Mouse (Mus musculus) ovary, postnatal 14 days (tissue): Measurements from ENCODE around the gene Tldc2.

Experiments
- DNase-seq: peaks from one replicate; pipeline ENCODE4 v3.0.0; 2022; ENCODE audit warnings: low spot score

Tldc2 gene

DNA sequence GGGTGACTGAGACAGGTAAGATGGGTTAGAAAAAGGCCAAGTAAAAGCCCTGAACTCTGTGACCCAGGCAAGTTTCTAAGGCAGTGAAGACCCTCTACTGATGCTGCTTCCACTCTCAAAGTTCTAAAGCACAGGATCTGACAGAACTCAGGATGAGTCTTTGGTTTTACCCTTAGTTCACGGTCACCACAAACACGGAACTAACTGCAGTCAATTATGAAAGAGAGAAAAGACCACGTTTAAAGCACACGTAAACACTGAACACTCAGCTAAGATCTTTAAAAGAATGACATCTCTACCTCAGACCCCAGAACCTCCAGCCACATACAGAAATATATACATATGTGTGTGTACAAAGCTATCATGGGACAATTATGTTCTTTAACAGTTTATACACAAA, 42.2 kb downstream of the Tldc2 start:
- no peak for DNase-seq

DNA sequence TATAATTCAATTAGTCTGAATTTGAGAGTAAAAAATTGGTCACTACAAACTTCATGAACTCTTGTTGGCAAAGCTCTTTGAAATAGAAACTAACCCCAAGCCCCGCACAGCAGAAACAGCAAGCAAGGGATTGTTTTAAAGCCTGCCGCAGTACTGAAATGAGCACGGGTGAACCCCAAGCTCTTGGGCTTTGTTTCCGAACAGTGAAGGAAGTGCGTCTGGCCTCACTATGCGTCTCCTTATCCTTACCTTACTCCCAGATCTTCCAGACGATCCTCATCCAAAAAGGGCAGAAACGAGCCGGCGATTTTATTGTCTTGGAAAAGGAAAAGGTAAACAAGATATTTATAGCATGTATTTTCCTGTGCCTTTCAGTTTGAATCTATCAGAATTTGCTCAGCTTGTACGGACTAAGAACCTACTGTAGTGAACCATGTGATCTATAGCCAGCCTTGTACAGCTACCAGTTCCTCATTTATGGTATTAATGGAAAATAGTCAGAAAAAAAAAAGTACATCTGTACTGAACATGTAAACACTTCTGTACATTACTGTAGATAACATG, 42.8 kb downstream of the Tldc2 start:
- DNase-seq, result no peak

DNA sequence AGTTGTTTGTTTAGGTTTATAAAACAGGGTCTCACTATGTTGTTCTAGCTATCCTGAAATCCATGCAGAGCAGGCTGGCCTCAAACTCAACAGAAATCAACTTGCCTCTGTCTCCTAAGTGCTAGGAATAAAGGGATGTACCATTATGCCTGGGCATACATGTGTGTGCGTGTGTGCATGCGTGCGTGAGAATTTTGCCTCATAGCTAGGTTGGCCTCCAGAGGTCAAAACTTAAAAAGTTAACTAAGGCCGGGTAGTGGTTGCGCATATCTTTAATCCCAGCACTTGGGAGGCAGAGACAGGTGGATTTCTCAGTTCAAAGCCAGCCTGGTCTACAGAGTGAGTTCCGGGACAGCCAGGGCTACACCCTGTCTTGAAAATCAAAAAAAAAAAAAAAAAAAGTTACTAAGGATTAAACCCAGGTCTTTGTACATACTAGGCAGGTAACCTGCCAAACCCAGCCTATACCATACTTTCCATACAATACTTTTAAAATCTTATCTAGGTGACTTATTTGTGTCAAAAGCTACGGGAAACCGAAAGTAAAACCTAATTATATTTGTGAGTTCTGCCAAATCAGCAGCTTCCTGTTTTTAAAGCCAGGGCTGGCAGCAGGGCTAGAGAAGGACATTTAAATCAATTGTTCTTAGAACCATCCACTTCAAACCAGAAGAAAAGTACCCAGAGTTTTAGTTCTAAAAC, 44.1 kb downstream of the Tldc2 start:
- DNase-seq, result no peak

DNA sequence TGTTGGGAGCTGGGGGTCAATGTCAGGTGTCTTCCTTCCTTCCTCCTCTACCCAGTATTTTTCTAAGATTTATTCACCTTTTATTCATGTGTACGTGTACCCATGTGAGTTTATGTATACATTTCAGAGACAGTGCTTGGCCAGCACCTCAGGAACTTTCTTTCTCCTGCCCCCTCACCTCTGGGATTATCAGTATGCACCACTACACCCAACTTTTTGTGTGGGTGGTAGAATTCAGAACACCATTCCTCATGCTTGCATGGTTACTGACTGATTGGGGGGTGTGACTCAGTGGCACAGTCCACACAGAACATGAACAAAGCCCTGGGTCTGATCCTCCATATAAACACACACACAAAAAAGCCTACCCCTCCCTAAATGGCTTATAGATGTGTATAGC, 45.2 kb downstream of the Tldc2 start:
- DNase-seq, result no peak

DNA sequence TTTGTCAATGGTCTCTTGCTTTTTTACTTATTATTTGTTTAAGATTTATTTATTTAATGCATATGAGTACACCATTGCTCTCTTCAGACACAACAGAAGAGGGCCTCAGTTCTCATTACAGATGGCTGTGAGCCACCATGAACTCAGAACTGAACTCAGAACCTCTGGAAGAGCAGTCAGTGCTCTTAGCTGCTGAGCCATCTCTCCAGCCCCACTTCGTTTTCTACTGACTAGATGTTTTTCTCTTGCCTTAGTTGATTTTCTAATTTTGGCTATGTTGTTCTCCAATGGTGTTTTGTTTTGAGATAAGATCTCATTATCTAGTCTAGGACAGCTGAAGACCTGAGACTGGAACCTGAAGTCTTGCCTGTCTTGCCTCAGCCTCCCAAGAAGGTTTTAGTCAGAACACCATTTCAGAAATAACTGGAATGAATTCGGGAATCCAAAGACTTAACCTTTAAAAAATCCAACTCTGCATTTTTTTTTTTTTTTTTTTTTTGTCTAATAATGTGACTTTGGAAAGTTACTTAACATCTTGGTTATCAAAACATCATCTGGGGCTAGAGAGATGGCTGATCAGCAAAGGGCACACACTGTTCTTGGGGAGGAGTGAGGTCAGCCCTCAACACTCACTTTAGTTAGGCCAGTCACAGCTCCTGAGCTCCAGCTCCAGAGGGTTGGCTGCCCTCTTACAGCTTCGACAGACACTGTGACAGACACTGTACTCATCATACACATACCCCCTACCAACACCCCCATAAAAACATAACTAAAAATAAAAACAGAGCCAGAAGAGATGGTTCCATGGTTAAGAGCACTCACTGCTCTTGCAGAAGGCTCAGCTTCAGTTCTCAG, 46.1 kb downstream of the Tldc2 start:
- no peak for DNase-seq

DNA sequence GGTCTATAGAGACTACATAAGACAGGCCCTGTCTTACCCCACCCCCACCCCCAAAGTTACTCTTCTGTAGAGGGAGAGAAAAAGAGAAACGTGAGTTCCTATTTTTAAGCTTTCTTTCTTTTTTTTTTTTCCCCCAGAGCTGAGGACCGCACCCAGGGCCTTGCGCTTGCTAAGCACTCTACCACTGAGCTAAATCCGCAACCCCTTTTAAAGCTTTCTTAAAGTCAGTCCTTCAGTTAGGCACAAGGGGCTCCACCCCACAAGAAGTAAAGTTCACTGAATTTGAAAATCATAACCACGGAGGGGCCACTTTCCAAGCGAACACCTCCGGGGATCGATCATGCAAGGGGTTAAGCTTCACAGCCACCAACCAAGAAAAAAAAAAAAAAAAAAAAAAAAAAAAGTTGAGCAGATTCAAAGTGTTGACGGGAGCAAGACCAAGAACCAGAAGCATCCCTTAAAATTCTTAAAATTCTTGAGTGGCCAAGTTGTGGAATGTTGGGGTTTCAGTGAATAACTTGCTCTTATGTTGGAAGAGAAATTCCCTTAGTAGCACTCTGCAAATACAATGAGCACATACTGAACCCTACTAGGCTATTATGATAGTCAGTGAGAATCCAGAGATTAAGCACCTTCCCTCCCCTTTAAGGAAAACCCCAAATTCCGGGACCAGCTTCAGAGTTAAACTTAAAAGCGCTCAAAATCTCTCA, 47.1 kb downstream of the Tldc2 start:
- no peak for DNase-seq

DNA sequence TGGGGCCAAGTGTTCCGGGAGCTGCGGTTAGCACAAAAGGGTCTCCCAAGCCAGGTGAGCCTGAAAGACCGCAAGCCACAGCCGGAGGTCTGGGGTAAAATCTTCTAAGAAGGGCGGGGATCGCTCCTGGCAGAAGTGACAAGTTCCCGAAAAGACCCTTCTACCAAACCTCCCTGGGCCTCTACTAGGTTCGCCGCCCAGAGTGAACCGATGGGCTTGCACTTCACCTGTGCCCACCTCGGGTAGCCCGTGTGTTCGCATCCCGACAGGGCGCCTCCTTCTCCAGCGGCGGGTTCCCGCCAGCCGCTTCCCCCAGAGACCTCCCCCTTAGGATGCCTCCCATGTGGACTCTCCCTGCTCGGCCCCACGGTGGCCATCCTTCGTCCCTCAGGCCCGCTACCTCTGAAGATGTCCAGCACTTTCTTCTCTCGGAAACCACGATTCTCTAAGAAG, 47.6 kb downstream of the Tldc2 start:
- DNase-seq, result peak; percentile 31

DNA sequence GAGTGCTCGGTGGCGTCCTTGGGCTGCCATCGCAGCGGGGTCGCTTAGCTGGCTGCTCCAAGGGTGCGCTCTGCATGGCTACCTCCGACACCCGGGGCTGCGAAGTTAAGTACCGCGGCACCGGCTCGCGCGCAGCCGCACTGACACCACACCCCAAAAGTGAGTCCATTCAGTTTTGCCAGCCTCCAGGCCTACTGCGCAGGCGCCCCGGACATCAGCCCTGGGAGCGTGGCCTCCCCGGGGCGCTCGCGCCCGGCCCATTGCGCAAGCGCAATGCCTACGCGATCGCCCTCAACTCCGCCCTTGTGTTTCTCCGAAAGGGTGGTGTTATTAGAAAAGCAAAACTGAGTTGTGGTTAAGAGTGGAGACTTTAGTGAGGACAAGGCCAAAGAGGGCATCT, 48.2 kb downstream of the Tldc2 start, which contains the start of gene Samhd1:
TSS of gene Samhd1 (minus strand) at position 252 of the 400 bp plus-strand sequence.
- DNase-seq, result peak; percentile 87

DNA sequence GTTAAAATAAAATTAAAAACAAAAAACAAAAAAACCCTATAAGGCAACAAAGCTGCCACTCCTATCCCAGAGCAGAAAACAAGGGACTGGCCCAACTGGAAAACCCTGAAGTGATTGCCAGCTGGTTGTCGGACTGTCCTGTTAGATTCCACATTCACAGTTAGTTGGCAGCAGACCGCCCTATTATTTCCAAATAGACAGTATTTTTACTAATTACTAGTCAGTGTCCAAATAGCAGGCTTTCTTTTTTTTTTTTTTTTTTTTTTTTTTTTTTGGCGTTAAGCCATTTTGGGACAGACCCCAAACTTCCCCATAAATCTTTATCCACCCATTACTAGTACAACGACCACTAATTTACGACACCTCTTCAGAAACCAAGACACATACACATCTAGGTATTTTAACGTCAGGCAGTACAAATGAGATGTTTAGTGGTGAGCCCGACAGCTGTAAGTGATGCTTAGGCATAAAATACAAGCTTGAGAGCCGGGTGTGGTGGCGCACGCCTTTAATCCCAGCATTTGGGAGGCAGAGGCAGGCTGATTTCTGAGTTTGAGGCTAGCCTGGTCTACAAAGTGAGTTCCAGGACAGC, 48.8 kb downstream of the Tldc2 start:
- no peak for DNase-seq

DNA sequence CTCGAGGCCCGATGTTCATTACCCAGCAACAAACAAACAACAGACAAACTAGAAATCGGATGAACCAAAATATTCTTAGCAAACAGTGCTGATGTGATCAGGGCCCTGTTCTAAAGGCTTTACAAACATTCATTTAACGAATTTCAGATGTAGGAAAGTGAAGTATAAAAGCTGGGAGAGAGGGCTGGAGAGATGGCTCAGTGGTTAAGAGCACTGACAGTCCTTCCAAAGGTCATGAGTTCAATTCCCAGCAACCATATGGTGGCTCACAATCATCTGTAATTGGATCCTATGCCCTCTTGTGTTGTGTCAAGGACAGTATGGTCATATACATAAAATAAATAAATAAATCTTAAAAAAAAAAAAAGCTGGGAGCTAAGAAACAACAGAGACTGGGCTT, 49.3 kb downstream of the Tldc2 start:
- no peak for DNase-seq

DNA sequence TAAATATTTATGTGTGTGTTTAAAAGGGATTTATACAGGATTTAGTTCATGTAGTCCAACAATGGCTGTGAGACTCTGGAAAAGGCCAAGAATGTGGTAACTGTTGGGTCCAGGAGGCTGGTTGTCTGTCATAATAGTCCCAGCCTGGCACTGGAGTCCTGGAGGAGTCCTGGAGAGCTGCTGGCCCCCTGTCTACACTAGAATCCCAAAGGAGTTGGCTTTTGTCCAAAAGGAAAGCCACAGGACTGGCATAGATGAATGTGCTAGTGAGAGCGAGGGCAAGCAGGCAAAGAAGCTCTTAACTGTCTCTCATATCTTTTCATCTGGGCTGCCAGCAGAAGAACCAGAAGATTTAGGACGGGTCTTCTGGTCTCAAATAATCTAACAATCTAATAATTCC, 49.8 kb downstream of the Tldc2 start:
- DNase-seq, result no peak

DNA sequence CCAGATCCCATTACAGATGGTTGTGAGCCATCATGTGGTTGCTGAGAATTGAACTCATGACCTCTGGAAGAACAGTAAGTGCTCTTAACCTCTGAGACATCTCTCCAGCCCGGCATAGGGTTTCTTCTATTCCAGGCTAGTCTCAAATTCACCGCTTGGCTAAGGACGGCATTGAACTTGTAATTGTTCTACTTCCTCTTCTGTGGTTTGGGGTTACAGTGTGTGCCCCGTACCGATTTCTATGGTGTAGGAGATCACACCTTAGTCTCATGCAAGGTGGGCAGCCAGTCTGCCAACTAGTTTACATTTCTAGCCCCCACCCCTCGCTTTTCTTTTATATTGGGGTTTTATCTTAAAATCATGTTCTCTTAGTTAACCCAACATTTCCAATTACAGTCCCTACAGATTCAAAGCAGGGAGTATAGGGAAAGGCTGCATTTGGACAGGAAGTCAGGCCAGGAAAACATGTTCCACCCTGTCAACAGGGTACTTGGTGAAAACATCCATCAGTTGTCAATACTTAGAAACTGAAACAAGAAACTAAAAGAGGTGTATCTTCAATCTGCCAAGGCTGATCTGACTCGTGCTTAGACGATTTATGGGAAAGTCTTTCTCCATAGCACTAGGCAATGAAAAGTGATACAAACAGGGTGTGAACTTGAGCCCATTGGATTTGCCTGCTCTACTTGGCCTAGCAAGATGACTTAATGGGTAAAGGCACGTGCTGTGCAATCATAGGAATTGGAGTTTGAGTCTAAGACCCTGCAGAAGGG, 51.3 kb downstream of the Tldc2 start:
- DNase-seq, result no peak

DNA sequence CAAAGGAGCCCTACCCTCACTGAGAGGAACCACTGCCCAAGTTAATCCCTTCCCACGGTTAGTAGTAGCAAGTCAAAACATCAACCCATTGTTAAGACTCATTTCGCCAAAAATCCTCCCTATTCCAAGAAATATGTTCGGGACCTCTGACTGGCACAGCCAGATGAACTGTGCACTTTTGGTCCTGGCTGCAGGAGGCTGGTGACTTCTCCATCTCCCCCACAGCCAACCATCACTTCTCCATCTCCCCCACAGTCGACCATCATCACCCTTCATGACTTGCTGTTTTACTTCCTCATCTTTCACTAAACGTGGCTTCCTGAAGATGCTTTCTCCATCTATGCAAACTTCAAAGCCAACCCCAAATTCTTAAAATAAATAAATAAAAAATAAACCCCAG, 52.0 kb downstream of the Tldc2 start:
- DNase-seq, result no peak

DNA sequence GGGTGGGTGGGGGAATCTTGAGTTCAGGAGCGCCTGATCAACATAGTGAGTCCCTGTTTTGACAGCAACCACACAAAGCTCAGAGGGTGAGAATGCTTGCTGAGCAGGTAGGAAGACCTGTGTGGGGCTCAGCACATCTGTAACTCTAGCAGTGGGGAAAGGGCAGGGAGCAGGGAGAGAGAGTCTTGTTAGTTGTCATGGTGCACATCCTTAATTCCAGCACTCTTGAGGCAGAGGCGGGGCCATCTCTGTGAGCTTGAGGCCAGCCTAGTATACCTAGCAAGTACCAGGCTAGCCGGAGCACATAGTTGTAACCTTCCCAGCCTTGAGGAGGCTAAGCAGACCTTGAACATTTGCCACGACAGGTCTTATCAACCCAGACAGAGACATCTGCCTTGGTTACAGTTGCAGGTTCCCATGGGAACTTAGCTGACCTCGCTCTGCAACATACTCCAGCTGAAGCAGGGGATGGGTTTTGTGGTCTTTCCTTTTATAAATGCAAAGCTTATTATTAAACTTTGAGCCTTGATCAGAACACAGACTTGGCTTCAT, 52.5 kb downstream of the Tldc2 start:
- DNase-seq, result no peak

DNA sequence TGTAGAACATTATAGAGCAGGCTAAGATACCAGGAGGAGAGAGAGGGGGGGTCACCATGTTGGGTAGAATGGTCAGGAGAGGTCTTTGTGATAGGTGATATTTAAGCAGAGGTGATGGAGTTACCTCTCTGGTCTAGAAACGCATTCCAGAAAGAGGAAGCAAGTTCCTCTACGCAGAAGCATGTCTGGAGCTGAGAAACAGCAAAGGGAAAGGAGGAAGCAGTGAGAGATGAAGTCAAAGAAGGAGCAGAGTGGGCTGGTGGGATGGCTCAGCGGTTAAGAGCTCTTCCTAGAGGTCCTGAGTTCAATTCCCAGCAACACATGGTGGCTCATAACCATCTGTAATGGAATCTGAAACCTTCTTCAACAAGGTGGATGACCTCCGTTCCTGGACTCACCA, 55.1 kb downstream of the Tldc2 start:
- no peak for DNase-seq

DNA sequence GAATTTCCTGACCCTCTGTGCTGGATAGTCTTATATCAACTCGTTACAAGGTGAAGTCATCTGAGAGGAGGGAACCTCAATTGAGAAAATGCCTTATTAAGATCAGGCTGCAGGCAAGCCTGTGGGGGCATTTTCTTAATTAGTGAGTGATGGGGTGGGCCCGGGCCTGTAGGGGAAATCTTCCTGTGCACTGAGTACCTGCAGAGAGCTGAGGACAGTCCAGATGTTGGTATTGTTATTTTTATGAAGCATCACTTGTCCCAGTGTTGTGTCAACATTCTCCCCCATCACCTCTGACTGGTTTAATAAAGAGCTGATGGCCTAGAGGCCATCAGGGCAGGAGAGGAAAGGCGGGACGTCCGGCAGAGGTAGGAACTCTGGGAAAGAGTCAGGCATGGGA, 57.3 kb downstream of the Tldc2 start:
- no peak for DNase-seq

DNA sequence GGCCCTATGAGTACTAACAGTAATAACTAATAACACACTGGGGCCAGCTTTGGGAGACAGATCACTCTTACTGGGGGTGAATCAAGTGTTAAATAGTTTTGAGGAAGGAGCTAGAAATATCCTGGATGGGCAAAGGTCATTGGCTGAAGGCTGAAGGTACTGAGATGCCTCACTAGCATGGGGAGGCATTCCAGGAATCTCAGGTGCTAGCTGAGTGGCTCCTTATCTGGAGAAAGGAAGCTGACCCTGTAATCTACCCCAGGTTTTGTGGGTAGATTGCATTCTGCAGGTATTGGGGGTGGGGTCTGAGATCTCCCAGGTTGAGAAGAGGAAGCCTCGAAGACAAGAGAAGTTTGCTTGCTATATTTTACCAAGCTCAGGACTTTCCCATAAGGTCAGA, 58.3 kb downstream of the Tldc2 start:
- DNase-seq, result no peak
